Mouse (Mus musculus): Measurements from ENCODE around the gene Car9. TPM values are rescaled to one million over a fixed set of nuclear protein-coding genes. Genes with fewer than 3 reads are reported as not detected.

Car9 gene
- polyA plus RNA-seq, 2 experiments: 1.0 to 4.9 TPM

- no peak for ATAC-seq (ENCODE audit: low FRiP score, low read depth)
Observed at GRCm38 (mm10) chr4:43527880-43528279, 21.1 kb downstream of the Car9 start.

GRCm38 (mm10) chr4:43528487-43528886 is 21.7 kb downstream of the Car9 start:
- 0 out of 2 replicates have a peak, but pooled peaks cover 2% of the 10 kb centered on the region for H3K27me3 ChIP-seq (ENCODE audit: control insufficient read depth, insufficient read depth, low read length)
- H3K27ac ChIP-seq (replicated peaks; ENCODE audit: low read depth, low read length): no peak overlapping the region
- peaks cover 33% of the 10 kb centered on the region for H3K36me3 ChIP-seq (ENCODE audit: control insufficient read depth, insufficient read depth, low read length)
- no peak for ATAC-seq (ENCODE audit: low FRiP score, low read depth)
- H3K4me2 ChIP-seq (replicated peaks; ENCODE audit: low read depth, low read length, severe bottlenecking): no peak overlapping the region
- H3K9ac ChIP-seq (ENCODE audit: low read depth, low read length, severe bottlenecking): no peak overlapping the region
- no peak overlapping the region for H3K4me3 ChIP-seq (replicated peaks; ENCODE audit: low read length)
- 75% methylated on average over 9 of the region's 9 CpGs for WGBS
- no peaks in the 10 kb centered on the region for H3K9me3 ChIP-seq (ENCODE audit: control insufficient read depth, low read length)
- TF ChIP-seq POLR2A (IDR thresholded peaks at IDR 0.05; ENCODE audit: borderline replicate concordance, extremely low read depth, insufficient read depth, insufficient read length): no peak
- no peak for DNase-seq (ENCODE audit: low spot score)
- peaks cover 4% of the 10 kb centered on the region; the same call in 1 of the 2 replicates for H3K4me1 ChIP-seq (ENCODE audit: control insufficient read depth, insufficient read depth, low read length)

More at GRCm38 (mm10) chr4:43527880-43528279, 21.1 kb downstream of the Car9 start:
- Histone ChIP-seq H3K27me3 (ENCODE audit: control insufficient read depth, insufficient read depth, low read length) (peaks cover 4% of the 10 kb centered on the region; the same call in 1 of the 2 replicates), H3K9me3 (ENCODE audit: control insufficient read depth, low read length) (no peaks in the 10 kb centered on the region), H3K9ac (ENCODE audit: low read depth, low read length, severe bottlenecking) (no peak overlapping the region), H3K27ac (replicated peaks; ENCODE audit: low read depth, low read length) (no peak overlapping the region), H3K4me1 (ENCODE audit: control insufficient read depth, insufficient read depth, low read length) (peaks cover 4% of the 10 kb centered on the region; the same call in 1 of the 2 replicates), H3K4me2 (replicated peaks; ENCODE audit: low read depth, low read length, severe bottlenecking) (no peak overlapping the region), H3K4me3 (replicated peaks; ENCODE audit: low read length) (no peak overlapping the region), H3K36me3 (ENCODE audit: control insufficient read depth, insufficient read depth, low read length) (peaks cover 27% of the 10 kb centered on the region)
- WGBS: 68% methylated on average over 5 of the region's 5 CpGs
- no peak for TF ChIP-seq POLR2A (IDR thresholded peaks at IDR 0.05; ENCODE audit: borderline replicate concordance, extremely low read depth, insufficient read depth, insufficient read length)
- DNase-seq (ENCODE audit: low spot score): no peak

- Histone ChIP-seq H3K27ac (replicated peaks; ENCODE audit: low read depth, low read length) (no peak overlapping the region), H3K9ac (ENCODE audit: low read depth, low read length, severe bottlenecking) (no peak overlapping the region), H3K4me1 (ENCODE audit: control insufficient read depth, insufficient read depth, low read length) (no peaks in the 10 kb centered on the region), H3K4me2 (replicated peaks; ENCODE audit: low read depth, low read length, severe bottlenecking) (no peak overlapping the region), H3K27me3 (ENCODE audit: control insufficient read depth, insufficient read depth, low read length) (0 out of 2 replicates have a peak, but pooled peaks cover 2% of the 10 kb centered on the region), H3K36me3 (ENCODE audit: control insufficient read depth, insufficient read depth, low read length) (peaks cover 49% of the 10 kb centered on the region), H3K9me3 (ENCODE audit: control insufficient read depth, low read length) (no peaks in the 10 kb centered on the region), H3K4me3 (replicated peaks; ENCODE audit: low read length) (no peak overlapping the region)
- 69% methylated on average over 8 of the region's 8 CpGs for WGBS
- DNase-seq (ENCODE audit: low spot score) (no peak), ATAC-seq (ENCODE audit: low FRiP score, low read depth) (0 out of 2 replicates have a peak, but pooled peaks have one; percentile 55)
- no peak for TF ChIP-seq POLR2A (IDR thresholded peaks at IDR 0.05; ENCODE audit: borderline replicate concordance, extremely low read depth, insufficient read depth, insufficient read length)
Observed at GRCm38 (mm10) chr4:43530081-43530501, 23.3 kb downstream of the Car9 start.

GRCm38 (mm10) chr4:43530581-43530980 is 23.8 kb downstream of the Car9 start:
- Histone ChIP-seq H3K4me2 (replicated peaks; ENCODE audit: low read depth, low read length, severe bottlenecking) (no peak overlapping the region), H3K9ac (ENCODE audit: low read depth, low read length, severe bottlenecking) (no peak overlapping the region), H3K4me1 (ENCODE audit: control insufficient read depth, insufficient read depth, low read length) (no peaks in the 10 kb centered on the region), H3K36me3 (ENCODE audit: control insufficient read depth, insufficient read depth, low read length) (peaks cover 54% of the 10 kb centered on the region), H3K27ac (replicated peaks; ENCODE audit: low read depth, low read length) (no peak overlapping the region), H3K4me3 (replicated peaks; ENCODE audit: low read length) (no peak overlapping the region), H3K27me3 (ENCODE audit: control insufficient read depth, insufficient read depth, low read length) (0 out of 2 replicates have a peak, but pooled peaks cover 2% of the 10 kb centered on the region), H3K9me3 (ENCODE audit: control insufficient read depth, low read length) (no peaks in the 10 kb centered on the region)
- no peak for TF ChIP-seq POLR2A (IDR thresholded peaks at IDR 0.05; ENCODE audit: borderline replicate concordance, extremely low read depth, insufficient read depth, insufficient read length)
- peak; percentile 64 for DNase-seq (ENCODE audit: low spot score)
- 23% methylated on average over 7 of the region's 7 CpGs for WGBS
- ATAC-seq (ENCODE audit: low FRiP score, low read depth): no peak; the same call in 1 of the 2 replicates

GRCm38 (mm10) chr4:43533270-43533669 is 26.5 kb downstream of the Car9 start:
- Histone ChIP-seq H3K27ac (replicated peaks; ENCODE audit: low read depth, low read length) (no peak overlapping the region), H3K9ac (ENCODE audit: low read depth, low read length, severe bottlenecking) (no peak overlapping the region), H3K4me3 (replicated peaks; ENCODE audit: low read length) (no peak overlapping the region), H3K4me2 (replicated peaks; ENCODE audit: low read depth, low read length, severe bottlenecking) (no peak overlapping the region), H3K9me3 (ENCODE audit: control insufficient read depth, low read length) (no peaks in the 10 kb centered on the region), H3K36me3 (ENCODE audit: control insufficient read depth, insufficient read depth, low read length) (peaks cover 81% of the 10 kb centered on the region), H3K4me1 (ENCODE audit: control insufficient read depth, insufficient read depth, low read length) (no peaks in the 10 kb centered on the region), H3K27me3 (ENCODE audit: control insufficient read depth, insufficient read depth, low read length) (no peaks in the 10 kb centered on the region)
- DNase-seq (ENCODE audit: low spot score): no peak
- ATAC-seq (ENCODE audit: low FRiP score, low read depth): no peak
- TF ChIP-seq POLR2A (IDR thresholded peaks at IDR 0.05; ENCODE audit: borderline replicate concordance, extremely low read depth, insufficient read depth, insufficient read length): no peak
- 91% methylated on average over 9 of the region's 9 CpGs for WGBS
